Mouse (Mus musculus): ENCODE results near the gene Rpl35.

- TF ChIP-seq CTCF (IDR thresholded peaks at IDR 0.05; ENCODE audit: borderline replicate concordance, insufficient read depth, low read depth, low read length) (no peak), POLR2A (IDR thresholded peaks at IDR 0.05; ENCODE audit: borderline replicate concordance, insufficient read depth, low read length) (no peak)
Measured at GRCm38 (mm10) chr2:39011264-39011663, 5.8 kb upstream of the Rpl35 start.
